In the genomic region with DNA sequence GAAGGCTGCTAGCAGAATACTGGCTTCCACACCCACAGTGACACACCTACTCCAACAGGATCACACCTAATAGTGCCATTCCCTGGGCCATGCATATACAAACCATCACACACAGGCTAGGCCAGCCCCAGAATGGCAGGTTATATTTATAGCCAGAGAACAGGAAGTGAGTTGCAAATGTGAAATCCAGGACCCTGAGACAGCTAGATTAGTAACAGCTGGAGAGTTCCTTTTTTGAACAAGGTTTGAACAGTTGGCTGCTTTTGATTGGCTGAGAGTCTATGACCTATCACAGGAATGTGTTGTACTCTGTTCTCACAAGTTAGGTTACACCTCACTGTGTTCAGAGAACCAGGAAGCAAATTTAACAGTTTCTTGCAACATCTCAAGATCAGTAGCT, we compare ENCODE assay signal across 8 mouse cellular contexts.
DNase-seq lines count a peak whose midpoint lies in the region; ATAC-seq lines count a peak whose summit lies in the region.

No protein-coding gene starts in this region.

- no peaks in the 10 kb centered on the region for H3K27me3 ChIP-seq in lung, embryonic 15.5 days
- no peaks in the 10 kb centered on the region for H3K27me3 ChIP-seq in embryonic facial prominence, embryonic 12.5 days
- H3K27me3 ChIP-seq in liver, embryonic 13.5 days: no peaks in the 10 kb centered on the region
- no peaks in the 10 kb centered on the region for H3K27me3 ChIP-seq in midbrain, embryonic 11.5 days (ENCODE audit: control insufficient read depth, insufficient read depth, low read length)

- no peak overlapping the region for H3K4me3 ChIP-seq in lung, embryonic 15.5 days
- no peak overlapping the region for H3K4me3 ChIP-seq in embryonic facial prominence, embryonic 12.5 days
- H3K4me3 ChIP-seq in liver, embryonic 13.5 days (replicated peaks): no peak overlapping the region
- H3K4me3 ChIP-seq in midbrain, embryonic 11.5 days (ENCODE audit: low read depth, low read length): no peak overlapping the region

- no peaks in the 10 kb centered on the region for H3K36me3 ChIP-seq in lung, embryonic 15.5 days
- H3K36me3 ChIP-seq in embryonic facial prominence, embryonic 12.5 days: no peaks in the 10 kb centered on the region
- H3K36me3 ChIP-seq in liver, embryonic 13.5 days: no peaks in the 10 kb centered on the region
- H3K36me3 ChIP-seq in midbrain, embryonic 11.5 days (ENCODE audit: control insufficient read depth, insufficient read depth, low read length): no peaks in the 10 kb centered on the region

- no peak overlapping the region for H3K4me2 ChIP-seq in lung, embryonic 15.5 days
- H3K4me2 ChIP-seq in embryonic facial prominence, embryonic 12.5 days (replicated peaks): no peak overlapping the region
- H3K4me2 ChIP-seq in liver, embryonic 13.5 days: no peak overlapping the region
- H3K4me2 ChIP-seq in midbrain, embryonic 11.5 days: no peak overlapping the region

- no peak overlapping the region for H3K9ac ChIP-seq in lung, embryonic 15.5 days
- no peak overlapping the region for H3K9ac ChIP-seq in embryonic facial prominence, embryonic 12.5 days
- no peak overlapping the region for H3K9ac ChIP-seq in liver, embryonic 13.5 days
- H3K9ac ChIP-seq in midbrain, embryonic 11.5 days (ENCODE audit: low read length): no peak overlapping the region

- no peak for DNase-seq in lung, adult 18-20 months
- no peak for DNase-seq in liver, embryonic 13.5 days
- DNase-seq in thymus, postnatal 14 days: peak; percentile 72
- DNase-seq in midbrain, embryonic 11.5 days (ENCODE audit: low spot score, missing footprints): no peak
- DNase-seq in layer of hippocampus, adult 8-10 months (ENCODE audit: low spot score in 2 of 2): no peak

- peak; percentile 37; the same call in 1 of the 2 replicates for ATAC-seq in lung, embryonic 15.5 days (ENCODE audit: borderline replicate concordance, extremely low read depth, low FRiP score, low TSS enrichment)
- ATAC-seq in embryonic facial prominence, embryonic 12.5 days (ENCODE audit: insufficient number of reproducible peaks, insufficient read depth, low FRiP score, low TSS enrichment): peak; percentile 53; the same call in 1 of the 2 replicates
- ATAC-seq in liver, embryonic 13.5 days (ENCODE audit: low read depth): peak; percentile 57
- no peak for ATAC-seq in erythroid progenitor cell, adult 5-6 weeks (replicated peaks; ENCODE audit: low FRiP score, poor library complexity, severe bottlenecking)
- ATAC-seq in midbrain, embryonic 11.5 days (ENCODE audit: low FRiP score): no peak

- H3K9me3 ChIP-seq in lung, embryonic 15.5 days: no peaks in the 10 kb centered on the region
- H3K9me3 ChIP-seq in embryonic facial prominence, embryonic 12.5 days: no peaks in the 10 kb centered on the region
- H3K9me3 ChIP-seq in liver, embryonic 13.5 days (replicated peaks): no peaks in the 10 kb centered on the region
- H3K9me3 ChIP-seq in midbrain, embryonic 11.5 days (ENCODE audit: control insufficient read depth, low read length): no peaks in the 10 kb centered on the region

- no peak overlapping the region for H3K27ac ChIP-seq in lung, embryonic 15.5 days
- H3K27ac ChIP-seq in embryonic facial prominence, embryonic 12.5 days: no peak overlapping the region
- no peak overlapping the region for H3K27ac ChIP-seq in liver, embryonic 13.5 days
- H3K27ac ChIP-seq in midbrain, embryonic 11.5 days (ENCODE audit: low read depth, low read length): no peak overlapping the region

- no peaks in the 10 kb centered on the region for H3K4me1 ChIP-seq in lung, embryonic 15.5 days
- peaks cover 6% of the 10 kb centered on the region; the same call in 1 of the 2 replicates for H3K4me1 ChIP-seq in embryonic facial prominence, embryonic 12.5 days
- peaks cover 29% of the 10 kb centered on the region for H3K4me1 ChIP-seq in liver, embryonic 13.5 days (replicated peaks)
- no peaks in the 10 kb centered on the region for H3K4me1 ChIP-seq in midbrain, embryonic 11.5 days (ENCODE audit: control insufficient read depth, insufficient read depth, low read length)

Comparison
In these comparisons a context has a peak if more than half of its experiments do, and no peak if none do; other contexts are left out.
1. ATAC-seq: peak in lung, embryonic 15.5 days (single experiment), embryonic facial prominence, embryonic 12.5 days (single experiment) and liver, embryonic 13.5 days (single experiment); none in erythroid progenitor cell, adult 5-6 weeks (single experiment) and midbrain, embryonic 11.5 days (single experiment).